Mouse (Mus musculus): Measurements from ENCODE around the gene Traf2.

Gene Traf2

DNA sequence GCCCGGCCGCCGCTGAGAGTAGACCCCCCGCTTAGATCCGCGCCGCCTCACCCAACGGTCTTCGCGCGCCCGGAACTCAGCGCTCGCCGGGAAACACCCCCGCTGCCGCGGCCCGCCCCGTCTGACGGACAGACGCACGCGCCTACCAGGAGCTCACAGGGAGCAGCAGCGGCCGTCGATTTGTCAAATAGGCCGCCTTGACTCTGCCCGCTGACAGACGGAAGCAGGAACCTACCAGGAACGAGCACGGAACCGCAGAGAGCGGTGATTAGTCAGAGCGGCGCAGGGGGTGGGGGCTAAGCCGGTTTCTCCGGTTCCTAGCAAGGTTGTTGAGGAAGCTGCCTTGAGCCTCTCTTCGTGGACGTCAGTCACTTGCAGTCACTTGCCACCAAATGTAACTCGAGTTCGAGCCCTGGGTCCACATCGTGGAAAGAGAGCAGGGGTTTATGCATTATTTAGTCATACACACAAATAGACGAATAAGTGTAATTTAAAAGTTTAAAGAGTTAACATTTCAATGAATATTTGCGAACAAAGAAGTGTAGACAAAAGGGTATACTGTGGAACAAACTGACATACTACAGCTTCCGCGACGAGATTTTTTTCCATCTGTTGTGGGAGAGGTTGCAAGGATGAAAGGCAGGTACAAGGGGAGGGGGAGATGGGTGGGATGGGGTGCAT is at the start of gene Traf2:
TSS of gene Traf2 (minus strand) at position 130 of the 681 bp plus-strand sequence.
- peak; percentile 99 for DNase-seq (ENCODE audit: inconsistent age in 2 of 2, low spot score in 1 of 2)

DNA sequence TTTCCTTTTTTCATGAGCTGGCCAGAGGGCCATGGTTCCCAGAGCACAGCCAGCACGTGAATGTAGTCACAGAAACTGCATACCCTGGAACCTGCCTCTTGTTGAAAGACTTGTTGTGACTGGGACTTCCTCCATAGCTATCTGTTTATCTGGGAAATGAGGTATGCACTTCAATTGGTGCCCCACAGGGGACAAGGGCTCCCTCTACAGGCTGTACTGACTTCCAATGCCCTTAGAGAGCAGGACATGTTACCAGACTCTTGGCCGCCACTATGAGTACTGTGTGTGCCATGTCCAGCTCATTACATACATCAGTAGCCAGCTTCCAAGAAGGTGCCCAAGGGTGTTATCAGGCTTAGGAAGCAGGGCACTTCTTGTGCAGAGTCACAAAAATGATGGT is 45.1 kb upstream of the Traf2 start:
- DNase-seq (ENCODE audit: inconsistent age in 2 of 2, low spot score in 1 of 2): peak in 1 of 2 experiments; percentile 75

- DNase-seq (ENCODE audit: inconsistent age in 2 of 2, low spot score in 1 of 2): no peak
Observed at GRCm38 (mm10) chr2:25588227-25588907, 41.6 kb upstream of the Traf2 start.

- DNase-seq (ENCODE audit: inconsistent age in 2 of 2, low spot score in 1 of 2): no peak
Observed at GRCm38 (mm10) chr2:25587290-25587689, 40.5 kb upstream of the Traf2 start.

GRCm38 (mm10) chr2:25585601-25586000 is 38.9 kb upstream of the Traf2 start:
- DNase-seq (ENCODE audit: inconsistent age in 2 of 2, low spot score in 1 of 2): no peak

DNA sequence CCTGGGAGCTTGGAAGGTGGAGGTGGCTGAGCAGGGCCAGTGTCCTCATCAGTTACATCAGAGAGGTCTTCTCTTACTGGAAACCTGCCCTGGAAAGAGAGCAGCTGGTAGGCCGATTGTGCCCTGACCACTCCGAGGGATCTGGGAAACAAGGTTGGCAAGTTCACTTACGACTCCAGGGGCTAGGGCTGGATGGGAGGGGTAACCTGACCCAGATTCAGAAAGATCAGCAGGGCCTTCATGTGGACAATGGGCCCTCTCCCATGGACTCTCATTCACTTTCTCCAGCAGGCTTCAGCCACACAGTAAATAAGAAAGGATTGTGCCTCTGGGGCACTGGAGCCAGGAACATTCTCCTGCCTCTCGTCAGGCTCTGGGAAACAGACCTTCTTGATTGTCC is 38.1 kb upstream of the Traf2 start:
- no peak for DNase-seq (ENCODE audit: inconsistent age in 2 of 2, low spot score in 1 of 2)

DNA sequence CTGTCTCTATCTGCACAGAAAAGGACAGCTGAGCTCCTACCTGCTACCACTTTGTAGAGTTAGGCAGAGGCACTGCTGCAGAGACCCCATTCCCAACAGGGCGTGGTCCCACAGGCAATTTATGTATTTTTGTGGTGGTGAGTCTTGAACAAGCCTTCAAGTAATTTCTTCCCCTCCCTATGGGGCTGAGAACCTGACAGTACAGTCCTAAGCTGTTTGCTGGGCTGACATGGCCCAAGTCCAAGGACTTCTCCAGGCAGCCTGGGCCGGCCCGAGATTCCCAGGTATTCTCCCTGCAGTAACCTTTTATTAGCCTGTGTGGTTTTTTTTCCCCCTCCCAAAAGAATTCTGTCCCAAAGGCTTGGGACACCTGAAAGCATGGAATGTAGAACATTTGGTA is 37.4 kb upstream of the Traf2 start:
- DNase-seq (ENCODE audit: inconsistent age in 2 of 2, low spot score in 1 of 2): peak in 1 of 2 experiments; percentile 66

DNA sequence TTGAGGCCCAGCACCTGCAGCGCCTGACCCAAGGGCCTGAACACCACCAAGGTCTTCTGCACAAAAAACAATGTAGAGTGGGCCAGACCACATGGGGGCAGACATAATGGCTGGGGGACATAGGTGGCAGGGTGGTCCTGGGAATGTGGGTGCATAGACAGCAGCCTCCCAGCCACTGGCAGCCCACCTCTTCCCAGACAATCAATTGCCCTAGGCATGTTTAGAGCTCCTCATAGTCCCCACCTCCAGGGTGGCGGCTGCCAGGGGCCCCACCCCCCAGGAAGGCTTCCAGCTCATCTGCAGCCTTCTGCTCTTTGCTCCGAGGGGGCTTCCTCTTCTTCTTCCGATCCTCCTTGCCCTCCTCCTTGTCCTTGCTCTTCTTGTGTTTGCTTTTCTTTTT is 36.8 kb upstream of the Traf2 start:
- DNase-seq (ENCODE audit: inconsistent age in 2 of 2, low spot score in 1 of 2): no peak

- peak in 1 of 2 experiments; percentile 58 for DNase-seq (ENCODE audit: inconsistent age in 2 of 2, low spot score in 1 of 2)
Observed at GRCm38 (mm10) chr2:25583120-25583481, 36.4 kb upstream of the Traf2 start.

DNA sequence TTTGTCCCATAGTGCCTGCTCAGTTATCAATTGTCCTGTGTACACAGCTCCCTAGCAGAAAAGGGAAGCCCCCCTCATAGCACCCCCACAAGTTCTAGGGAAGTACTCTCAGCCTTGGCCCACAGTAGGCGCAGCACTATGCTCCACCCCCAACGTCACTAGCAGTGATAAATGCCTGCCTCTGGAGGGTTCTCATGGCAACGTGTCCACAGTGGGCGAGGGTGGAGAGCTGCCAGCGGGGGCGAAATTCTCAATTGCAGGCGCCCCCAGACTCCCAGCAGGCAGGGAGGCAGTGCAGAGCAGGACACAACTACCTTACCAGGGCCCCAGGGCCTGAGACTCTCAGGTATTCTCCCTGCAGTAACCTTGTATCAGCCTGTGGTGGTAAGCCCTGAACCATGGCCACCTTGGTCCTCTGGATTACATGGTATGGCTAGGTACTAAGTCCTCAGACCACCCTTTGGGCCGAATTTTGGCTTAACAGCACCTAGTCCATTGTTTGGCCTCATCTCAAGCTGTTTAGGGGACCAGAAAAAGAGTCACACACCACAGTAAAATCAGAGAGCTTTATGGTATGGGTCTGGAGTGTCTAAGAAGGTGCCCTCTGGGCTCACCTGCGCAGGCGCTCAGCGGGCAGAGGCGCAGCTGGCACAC is 35.9 kb upstream of the Traf2 start:
- DNase-seq (ENCODE audit: inconsistent age in 2 of 2, low spot score in 1 of 2): peak in 1 of 2 experiments; percentile 78

- DNase-seq (ENCODE audit: inconsistent age in 2 of 2, low spot score in 1 of 2): no peak
Observed at GRCm38 (mm10) chr2:25581901-25582301, 35.2 kb upstream of the Traf2 start.

DNA sequence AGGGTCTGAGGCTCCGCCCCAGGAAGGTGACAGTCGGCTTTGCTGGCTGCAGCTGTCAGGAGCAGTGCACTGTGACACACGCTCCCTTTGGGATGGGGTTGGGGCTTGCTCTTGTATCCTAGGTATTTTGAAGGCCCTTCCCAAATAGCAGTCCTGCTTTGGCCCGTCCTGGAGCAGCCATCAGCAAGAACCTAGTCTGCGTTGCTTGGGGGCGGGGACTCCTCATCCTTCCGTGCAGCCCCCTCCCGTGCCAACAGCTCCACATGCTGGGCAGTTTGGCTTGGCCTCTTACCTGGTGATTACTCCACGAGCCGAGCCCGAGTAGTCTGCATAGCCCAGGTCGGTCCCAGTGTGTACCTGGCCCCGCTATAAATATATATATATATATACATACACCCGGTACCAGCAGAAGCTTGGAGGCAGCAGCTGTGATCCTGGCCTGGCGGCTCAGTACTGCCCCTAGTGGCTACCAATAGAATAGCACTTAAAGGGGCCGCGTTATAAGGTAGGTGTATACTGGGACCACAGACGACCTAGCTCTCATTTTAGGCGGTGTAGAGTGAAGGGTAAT is 34.6 kb upstream of the Traf2 start, which contains the start of gene Ajm1:
TSS of gene Ajm1 (minus strand) at position 464 of the 571 bp plus-strand sequence.
- peak; percentile 68 to 90 for DNase-seq (ENCODE audit: inconsistent age in 2 of 2, low spot score in 1 of 2)

DNA sequence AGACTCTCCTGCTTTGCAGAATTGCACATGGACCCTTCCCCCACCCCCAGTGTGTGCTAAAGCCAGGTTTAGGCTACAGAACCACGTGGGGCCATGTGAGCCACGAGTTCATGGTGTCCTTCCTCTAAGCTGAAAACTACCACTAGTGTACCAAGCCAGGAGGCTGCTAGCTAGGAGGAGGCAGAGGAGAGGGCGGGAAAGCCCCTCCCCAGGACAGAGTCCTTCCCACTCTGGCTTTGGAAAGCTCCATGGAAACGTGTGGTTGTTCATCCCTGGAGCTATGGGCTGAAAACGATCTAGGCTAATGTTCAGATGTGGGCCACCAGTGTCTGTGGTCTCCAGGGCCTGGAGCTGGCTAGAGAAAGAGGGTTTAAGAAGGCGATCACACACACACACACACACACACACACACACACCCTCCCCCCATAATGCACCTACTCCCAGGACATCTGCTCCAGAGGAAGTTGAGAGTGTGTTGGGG is 33.9 kb upstream of the Traf2 start:
- DNase-seq (ENCODE audit: inconsistent age in 2 of 2, low spot score in 1 of 2): no peak

DNA sequence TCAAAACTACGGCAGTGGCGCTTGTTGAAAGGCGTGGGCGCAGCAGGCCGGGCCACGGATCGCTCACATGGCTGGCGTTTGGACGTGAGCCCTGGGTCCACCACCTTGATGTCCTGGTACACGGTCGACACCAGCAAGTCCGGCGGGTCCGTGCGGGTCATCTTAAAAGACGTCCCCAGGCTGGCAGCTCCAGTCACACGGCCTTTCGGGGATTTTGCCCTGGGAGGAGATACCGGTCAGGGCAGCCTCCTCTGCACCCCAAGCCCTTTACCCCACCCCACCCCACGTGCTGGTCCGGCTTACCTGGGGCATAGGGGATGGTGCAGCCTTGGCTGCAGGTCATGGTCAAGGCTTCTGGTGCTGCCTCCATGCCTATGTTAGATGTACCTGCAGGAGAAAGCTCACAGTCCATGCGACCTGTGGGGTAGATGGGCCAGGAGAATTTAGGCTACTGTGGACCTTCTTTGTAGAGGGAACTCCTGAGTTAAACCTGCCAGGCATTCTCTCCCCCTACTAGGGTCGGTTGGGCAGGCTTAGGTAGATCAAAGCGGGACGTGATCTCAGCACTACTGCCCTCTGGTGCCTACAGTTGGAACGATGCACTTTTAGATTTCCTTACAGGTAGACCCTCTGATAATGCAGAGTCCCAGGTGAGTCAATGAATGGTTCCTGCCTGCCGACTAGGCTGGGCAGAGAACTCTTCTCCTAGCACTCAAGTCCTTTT is 33.2 kb upstream of the Traf2 start:
- peak in 1 of 2 experiments; percentile 80 for DNase-seq (ENCODE audit: inconsistent age in 2 of 2, low spot score in 1 of 2)

DNA sequence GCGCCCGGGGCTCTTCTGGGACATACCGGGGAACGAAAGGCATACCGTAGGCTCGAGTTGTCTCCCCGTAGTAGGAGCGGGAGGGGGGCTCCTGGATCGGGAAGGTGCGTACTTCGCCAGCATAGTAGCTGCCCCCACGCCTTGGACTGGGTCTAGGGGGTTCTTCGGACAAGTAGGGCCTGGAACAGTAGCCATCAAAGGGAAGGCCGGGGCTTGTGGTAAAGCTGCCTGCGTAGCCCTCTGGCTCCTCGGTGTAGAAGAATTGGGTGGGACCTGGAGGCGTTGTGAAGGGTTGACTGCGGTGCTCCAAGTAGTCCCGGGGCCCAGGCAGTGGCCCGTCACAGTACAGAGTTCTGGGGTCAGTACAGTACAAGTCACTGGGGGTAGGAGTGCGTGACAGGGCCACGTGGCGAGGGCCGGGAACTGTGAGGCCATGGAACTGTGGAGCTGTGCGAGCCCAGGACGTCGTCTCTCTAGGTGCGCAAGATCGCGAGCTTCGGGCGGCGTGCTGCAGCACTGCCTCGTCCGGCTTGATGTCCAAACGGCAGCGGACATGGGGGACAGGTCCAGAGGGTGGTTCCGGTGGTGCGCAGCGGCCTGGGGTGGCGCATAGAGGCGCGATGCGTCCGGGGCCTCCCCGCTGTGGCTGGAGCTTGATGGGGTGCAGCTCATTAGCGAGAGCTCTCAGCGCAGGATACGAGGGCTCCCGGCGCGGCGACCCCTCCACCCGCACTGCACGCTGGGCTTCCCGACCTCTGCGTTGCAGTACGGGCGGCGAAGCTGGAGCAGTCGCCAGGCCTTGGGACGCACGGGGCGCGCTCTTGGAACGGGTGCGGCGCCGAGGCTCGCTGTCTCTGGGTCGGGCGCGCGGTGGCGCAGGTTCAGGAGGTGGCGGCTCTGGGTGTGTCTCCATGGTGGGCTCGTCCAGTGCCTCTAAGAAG is 32.3 kb upstream of the Traf2 start:
- peak in 1 of 2 experiments; percentile 48 for DNase-seq (ENCODE audit: inconsistent age in 2 of 2, low spot score in 1 of 2)

- DNase-seq (ENCODE audit: inconsistent age in 2 of 2, low spot score in 1 of 2): peak in 1 of 2 experiments; percentile 65
Observed at GRCm38 (mm10) chr2:25577951-25578795, 31.4 kb upstream of the Traf2 start.

- peak in 1 of 2 experiments; percentile 36 for DNase-seq (ENCODE audit: inconsistent age in 2 of 2, low spot score in 1 of 2)
Observed at GRCm38 (mm10) chr2:25576965-25577891, 30.5 kb upstream of the Traf2 start.

All from adrenal gland, adult (tissue).